In the genomic region with DNA sequence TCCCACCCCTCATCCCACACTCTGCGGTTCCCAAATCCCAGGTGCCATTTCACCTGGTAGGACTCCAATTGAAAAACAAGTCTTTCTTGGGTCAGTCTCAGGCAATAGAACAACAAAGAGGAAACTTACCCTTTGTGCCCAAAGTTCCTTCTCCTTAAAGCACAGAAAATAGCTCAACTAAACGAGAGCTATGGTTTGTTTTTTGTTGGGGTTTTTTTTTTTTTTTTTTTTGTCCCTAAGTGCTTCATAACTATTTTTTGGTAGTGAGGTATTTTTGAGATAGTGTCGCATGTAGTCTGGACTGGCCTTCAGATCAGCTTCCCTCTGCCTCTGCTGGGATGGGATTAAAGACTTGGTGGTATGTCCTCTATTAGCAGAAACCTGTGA, we compare ENCODE assay signal across 8 mouse cellular contexts. TPM values are rescaled to one million over a fixed set of nuclear protein-coding genes. Genes with fewer than 3 reads are reported as not detected.
DNase-seq lines count a peak whose midpoint lies in the region; ATAC-seq and TF ChIP-seq lines count a peak whose summit lies in the region.

No protein-coding gene starts in this region.

- H3K4me1 ChIP-seq in kidney, embryonic 15.5 days = peaks cover 14% of the 10 kb centered on the region
- H3K4me1 ChIP-seq in cortical plate, adult 2 months (ENCODE audit: control insufficient read depth, insufficient read depth, low read length) = no peaks in the 10 kb centered on the region
- H3K4me1 ChIP-seq in hindbrain, embryonic 16.5 days (ENCODE audit: control insufficient read depth, insufficient read depth, low read depth, low read length) = peaks cover 10% of the 10 kb centered on the region
- H3K4me1 ChIP-seq in midbrain, embryonic 16.5 days (ENCODE audit: control insufficient read depth, insufficient read depth, low read length) = peaks cover 10% of the 10 kb centered on the region

- TF ChIP-seq CTCF in cortical plate, adult 2 months (IDR thresholded peaks at IDR 0.05; ENCODE audit: extremely low read depth, insufficient read depth, low read length) = no peak

- no peaks in the 10 kb centered on the region for H3K27me3 ChIP-seq in kidney, embryonic 15.5 days
- H3K27me3 ChIP-seq in hindbrain, embryonic 16.5 days (replicated peaks; ENCODE audit: control insufficient read depth, insufficient read depth, low read length) = no peaks in the 10 kb centered on the region
- no peaks in the 10 kb centered on the region for H3K27me3 ChIP-seq in midbrain, embryonic 16.5 days (ENCODE audit: control insufficient read depth, insufficient read depth, low read depth, low read length)

- peak overlapping the region; percentile 54 for H3K9ac ChIP-seq in kidney, embryonic 15.5 days
- peak overlapping the region; percentile 74 for H3K9ac ChIP-seq in hindbrain, embryonic 16.5 days (ENCODE audit: low read depth, low read length)
- peak overlapping the region; percentile 67 for H3K9ac ChIP-seq in midbrain, embryonic 16.5 days (ENCODE audit: low read depth, low read length)

- peak overlapping the region; percentile 57 for H3K4me3 ChIP-seq in kidney, embryonic 15.5 days (replicated peaks)
- H3K4me3 ChIP-seq in cortical plate, adult 2 months (ENCODE audit: insufficient read depth, low read length) = peak overlapping the region; percentile 41; the same call in 1 of the 2 replicates
- peak overlapping the region; percentile 80 for H3K4me3 ChIP-seq in hindbrain, embryonic 16.5 days (ENCODE audit: low read length)
- H3K4me3 ChIP-seq in midbrain, embryonic 16.5 days (ENCODE audit: low read depth, low read length) = peak overlapping the region; percentile 77

- TF ChIP-seq POLR2A in cortical plate, adult 2 months (IDR thresholded peaks at IDR 0.05; ENCODE audit: extremely low read depth, insufficient read depth, low read length) = no peak

- WGBS in kidney, embryonic 15.5 days = 27% methylated on average over 3 of the region's 3 CpGs
- 35% methylated on average over 3 of the region's 3 CpGs for WGBS in hindbrain, embryonic 16.5 days
- 39% methylated on average over 3 of the region's 3 CpGs for WGBS in midbrain, embryonic 16.5 days

- peaks cover 29% of the 10 kb centered on the region for H3K36me3 ChIP-seq in kidney, embryonic 15.5 days
- peaks cover 8% of the 10 kb centered on the region for H3K36me3 ChIP-seq in hindbrain, embryonic 16.5 days (ENCODE audit: control insufficient read depth, insufficient read depth, low read length)
- H3K36me3 ChIP-seq in midbrain, embryonic 16.5 days (ENCODE audit: control insufficient read depth, insufficient read depth, low read length) = peaks cover 11% of the 10 kb centered on the region

- no peak for DNase-seq in kidney, postnatal 4 days
- no peak for DNase-seq in gastrocnemius, postnatal 36 days
- DNase-seq in adrenal gland, adult 8-10 months = no peak
- DNase-seq in gastrocnemius, postnatal 10 days = no peak

- peak overlapping the region; percentile 84 for H3K27ac ChIP-seq in kidney, embryonic 15.5 days
- H3K27ac ChIP-seq in cortical plate, adult 2 months (ENCODE audit: insufficient read depth, low read length) = 0 out of 2 replicates have a peak overlapping the region, but pooled peaks have one; percentile 7
- peak overlapping the region; percentile 89 for H3K27ac ChIP-seq in hindbrain, embryonic 16.5 days (ENCODE audit: low read depth, low read length)
- H3K27ac ChIP-seq in midbrain, embryonic 16.5 days (ENCODE audit: low read length) = peak overlapping the region; percentile 85

- H3K4me2 ChIP-seq in kidney, embryonic 15.5 days = peak overlapping the region; percentile 75
- H3K4me2 ChIP-seq in hindbrain, embryonic 16.5 days (ENCODE audit: low read length) = peak overlapping the region; percentile 62
- peak overlapping the region; percentile 75 for H3K4me2 ChIP-seq in midbrain, embryonic 16.5 days (ENCODE audit: low read length)

- intact Hi-C loops in gastrocnemius, postnatal 36 days (cut with DNase I) = no loop called here

- H3K9me3 ChIP-seq in kidney, embryonic 15.5 days (replicated peaks) = no peaks in the 10 kb centered on the region
- H3K9me3 ChIP-seq in hindbrain, embryonic 16.5 days (ENCODE audit: control insufficient read depth, low read length) = no peaks in the 10 kb centered on the region
- no peaks in the 10 kb centered on the region for H3K9me3 ChIP-seq in midbrain, embryonic 16.5 days (replicated peaks; ENCODE audit: control insufficient read depth, low read length, poor library complexity, severe bottlenecking)

- no peak for ATAC-seq in kidney, embryonic 15.5 days (replicated peaks; ENCODE audit: low FRiP score)
- no peak for ATAC-seq in hindbrain, embryonic 16.5 days
- no peak for ATAC-seq in midbrain, embryonic 16.5 days

RNA-seq across cellular contexts. Expression of gene Strada, which starts 7.8 kb away (rescaled TPM):
- polyA plus RNA-seq in kidney, embryonic 15.5 days (2015; fragmentation: Nextera tagmentation; extraction: Ambion mirVana) = 28.6 and 31.5 TPM in 2 replicates
- 51.9 and 55.2 TPM in 2 replicates for polyA plus RNA-seq in cortical plate, adult 2 months (2012; rRNA removed)
- 28.6 and 30.1 TPM in 2 replicates for polyA plus RNA-seq in hindbrain, embryonic 16.5 days (2015; fragmentation: Nextera tagmentation; extraction: Ambion mirVana)
- polyA plus RNA-seq in midbrain, embryonic 16.5 days (2015; fragmentation: Nextera tagmentation; extraction: Ambion mirVana) = 25.1 and 28.2 TPM in 2 replicates
- 10 to 100 TPM; 10.5 to 10.9 TPM for total RNA-seq in gastrocnemius, postnatal 36 days (2021)
- total RNA-seq in adrenal gland, adult 8-10 months (2022) = 10 to 100 TPM; 15.1 to 26.8 (median 19.3) TPM
- total RNA-seq in gastrocnemius, postnatal 10 days (2021) = 10 to 100 TPM; 21.5 to 22.8 TPM

RNA-seq across cellular contexts. Expression of gene Ccdc47, which starts 22.0 kb away (rescaled TPM):
- 85.4 and 89.5 TPM in 2 replicates for polyA plus RNA-seq in kidney, embryonic 15.5 days (2015; fragmentation: Nextera tagmentation; extraction: Ambion mirVana)
- polyA plus RNA-seq in cortical plate, adult 2 months (2012; rRNA removed) = 68.3 and 83.3 TPM in 2 replicates
- 109 and 113 TPM in 2 replicates for polyA plus RNA-seq in hindbrain, embryonic 16.5 days (2015; fragmentation: Nextera tagmentation; extraction: Ambion mirVana)
- 115 and 131 TPM in 2 replicates for polyA plus RNA-seq in midbrain, embryonic 16.5 days (2015; fragmentation: Nextera tagmentation; extraction: Ambion mirVana)
- total RNA-seq in gastrocnemius, postnatal 36 days (2021) = 10 to 100 TPM; 60.0 to 68.3 TPM
- total RNA-seq in adrenal gland, adult 8-10 months (2022) = 100 to 1,000 TPM in 3 of 4 experiments, 10 to 100 TPM in 1; 84.3 to 125 (median 116) TPM
- total RNA-seq in gastrocnemius, postnatal 10 days (2021) = 10 to 100 TPM; 73.6 to 75.8 TPM

RNA-seq across cellular contexts. Expression of gene Ddx42, which starts 22.6 kb away (rescaled TPM):
- 75.9 and 77.8 TPM in 2 replicates for polyA plus RNA-seq in kidney, embryonic 15.5 days (2015; fragmentation: Nextera tagmentation; extraction: Ambion mirVana)
- polyA plus RNA-seq in cortical plate, adult 2 months (2012; rRNA removed) = 41.6 and 43.7 TPM in 2 replicates
- polyA plus RNA-seq in hindbrain, embryonic 16.5 days (2015; fragmentation: Nextera tagmentation; extraction: Ambion mirVana) = 77.9 and 87.4 TPM in 2 replicates
- 92.1 and 95.0 TPM in 2 replicates for polyA plus RNA-seq in midbrain, embryonic 16.5 days (2015; fragmentation: Nextera tagmentation; extraction: Ambion mirVana)
- 10 to 100 TPM; 19.1 to 22.2 TPM for total RNA-seq in gastrocnemius, postnatal 36 days (2021)
- total RNA-seq in adrenal gland, adult 8-10 months (2022) = 10 to 100 TPM; 53.4 to 71.6 (median 64.1) TPM
- 10 to 100 TPM; 30.1 to 35.8 TPM for total RNA-seq in gastrocnemius, postnatal 10 days (2021)

RNA-seq across cellular contexts. Expression of gene Limd2, which starts 33.5 kb away (rescaled TPM):
- polyA plus RNA-seq in kidney, embryonic 15.5 days (2015; fragmentation: Nextera tagmentation; extraction: Ambion mirVana) = 201 and 217 TPM in 2 replicates
- 86.0 and 102 TPM in 2 replicates for polyA plus RNA-seq in cortical plate, adult 2 months (2012; rRNA removed)
- polyA plus RNA-seq in hindbrain, embryonic 16.5 days (2015; fragmentation: Nextera tagmentation; extraction: Ambion mirVana) = 142 and 161 TPM in 2 replicates
- 143 and 158 TPM in 2 replicates for polyA plus RNA-seq in midbrain, embryonic 16.5 days (2015; fragmentation: Nextera tagmentation; extraction: Ambion mirVana)
- total RNA-seq in gastrocnemius, postnatal 36 days (2021) = 1 to 10 TPM; 1.5 to 3.6 TPM
- 10 to 100 TPM in 3 of 4 experiments, 1 to 10 TPM in 1; 9.6 to 18.9 (median 14.3) TPM for total RNA-seq in adrenal gland, adult 8-10 months (2022)
- 10 to 100 TPM; 13.2 to 18.1 TPM for total RNA-seq in gastrocnemius, postnatal 10 days (2021)

RNA-seq across cellular contexts. Expression of gene Gm10840, which starts 33.5 kb away (rescaled TPM):
- not detected in 2 replicates for polyA plus RNA-seq in kidney, embryonic 15.5 days (2015; fragmentation: Nextera tagmentation; extraction: Ambion mirVana)
- not detected in 2 replicates for polyA plus RNA-seq in cortical plate, adult 2 months (2012; rRNA removed)
- polyA plus RNA-seq in hindbrain, embryonic 16.5 days (2015; fragmentation: Nextera tagmentation; extraction: Ambion mirVana) = not detected in 2 replicates
- polyA plus RNA-seq in midbrain, embryonic 16.5 days (2015; fragmentation: Nextera tagmentation; extraction: Ambion mirVana) = not detected in 2 replicates
- not detected for total RNA-seq in gastrocnemius, postnatal 36 days (2021)
- total RNA-seq in adrenal gland, adult 8-10 months (2022) = not detected
- total RNA-seq in gastrocnemius, postnatal 10 days (2021) = not detected

Comparison
In these comparisons a context has a peak if more than half of its experiments do, and no peak if none do; other contexts are left out.
1. H3K27ac ChIP-seq: peak in every context shown above with its lines; median percentile 89 in hindbrain, embryonic 16.5 days; 85 in midbrain, embryonic 16.5 days; 84 in kidney, embryonic 15.5 days; 7 in cortical plate, adult 2 months.